Mouse (Mus musculus): ENCODE results near the gene Dppa3. TPM values are rescaled to one million over a fixed set of nuclear protein-coding genes. Genes with fewer than 3 reads are reported as not detected.
"Not testable (repeated sequence)": the region's sequence is repeated elsewhere in the genome, so short reads cannot be mapped to it uniquely, and the experiment has no call there.

Dppa3 gene
- polyA plus RNA-seq, 1 experiment, result 14.6 TPM

DNA sequence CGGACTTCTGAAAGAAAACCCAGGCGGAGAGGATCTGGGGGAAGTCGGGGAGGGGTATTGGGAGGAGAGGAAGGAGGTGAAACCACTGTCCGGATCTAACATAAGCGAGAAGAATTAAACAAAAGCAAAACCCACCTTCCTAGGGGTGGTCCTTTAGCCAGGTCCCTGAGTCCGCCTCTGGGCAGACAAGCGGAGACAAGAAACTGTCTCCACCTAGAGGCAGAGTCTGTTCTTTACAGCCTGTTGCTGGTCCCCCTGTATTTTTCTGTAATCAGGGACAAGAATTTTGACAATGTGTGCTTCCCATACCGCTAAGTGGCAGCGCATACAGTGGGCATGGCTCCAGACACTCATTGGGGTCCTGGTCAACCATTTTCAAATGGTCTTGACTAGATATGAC lies 7.2 kb downstream of the Dppa3 start:
- peaks cover 44% of the 10 kb centered on the region for H3K4me1 ChIP-seq (ENCODE audit: control insufficient read depth, insufficient read depth, low read length)
- H3K27ac ChIP-seq (ENCODE audit: insufficient read depth, low read depth, low read length), result peak overlapping the region; percentile 58
- TF ChIP-seq CTCF (IDR thresholded peaks at IDR 0.05; ENCODE audit: low read depth, low read length) (peak; percentile 54), POLR2A (IDR thresholded peaks at IDR 0.05; ENCODE audit: borderline replicate concordance, low read depth, low read length) (no peak)
- H3K4me3 ChIP-seq (ENCODE audit: insufficient read depth, low read length), result no peak overlapping the region

DNA sequence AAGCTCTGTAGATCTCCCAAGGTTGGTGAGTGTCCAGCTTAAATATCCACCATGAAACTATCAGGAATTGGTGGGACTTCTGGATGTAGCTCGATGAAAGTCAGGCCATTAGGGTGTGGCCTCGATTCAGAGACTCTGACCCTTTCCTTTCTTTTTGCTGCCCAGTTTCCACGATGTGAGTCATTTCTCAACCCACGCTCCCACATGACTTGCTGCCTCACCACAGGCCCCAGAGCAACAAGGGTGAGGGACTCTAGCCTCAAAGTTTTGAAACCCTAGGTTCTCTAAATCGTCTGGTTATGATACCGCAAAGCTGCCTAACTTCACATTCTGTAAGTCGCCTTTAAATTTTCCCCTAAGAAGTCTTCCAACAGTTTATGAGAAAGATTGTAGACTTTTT lies 9.1 kb downstream of the Dppa3 start:
- H3K4me1 ChIP-seq (ENCODE audit: control insufficient read depth, insufficient read depth, low read length), result peaks cover 49% of the 10 kb centered on the region
- peak overlapping the region; percentile 96 for H3K27ac ChIP-seq (ENCODE audit: insufficient read depth, low read depth, low read length)
- no peak overlapping the region for H3K4me3 ChIP-seq (ENCODE audit: insufficient read depth, low read length)
- TF ChIP-seq CTCF (IDR thresholded peaks at IDR 0.05; ENCODE audit: low read depth, low read length), result no peak
- TF ChIP-seq POLR2A (IDR thresholded peaks at IDR 0.05; ENCODE audit: borderline replicate concordance, low read depth, low read length), result no peak

DNA sequence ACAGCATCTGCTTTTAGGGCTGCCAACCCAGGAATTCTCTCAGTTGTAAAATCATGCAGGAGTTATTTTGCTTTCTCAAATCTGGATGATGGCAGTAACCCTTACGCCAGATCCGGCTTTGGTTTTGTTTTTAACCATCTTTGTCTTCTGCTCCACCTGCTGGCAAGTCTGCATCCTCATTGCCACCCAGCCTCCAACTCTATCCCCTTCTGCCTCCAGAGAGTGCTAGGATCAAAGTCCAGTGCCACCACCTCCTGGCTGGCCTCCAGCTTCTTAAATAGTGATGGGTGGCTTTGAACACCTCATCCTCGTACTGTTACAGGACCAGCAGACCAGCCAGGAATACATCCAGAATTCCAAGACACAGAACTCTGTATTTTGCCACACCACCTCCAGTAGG lies 10.5 kb downstream of the Dppa3 start:
- Histone ChIP-seq H3K27ac (ENCODE audit: insufficient read depth, low read depth, low read length) (peak overlapping the region; percentile 96), H3K4me3 (ENCODE audit: insufficient read depth, low read length) (no peak overlapping the region), H3K4me1 (ENCODE audit: control insufficient read depth, insufficient read depth, low read length) (peaks cover 48% of the 10 kb centered on the region)
- TF ChIP-seq POLR2A (IDR thresholded peaks at IDR 0.05; ENCODE audit: borderline replicate concordance, low read depth, low read length), result no peak
- TF ChIP-seq CTCF (IDR thresholded peaks at IDR 0.05; ENCODE audit: low read depth, low read length), result peak; percentile 30; the same call in 1 of the 2 replicates

DNA sequence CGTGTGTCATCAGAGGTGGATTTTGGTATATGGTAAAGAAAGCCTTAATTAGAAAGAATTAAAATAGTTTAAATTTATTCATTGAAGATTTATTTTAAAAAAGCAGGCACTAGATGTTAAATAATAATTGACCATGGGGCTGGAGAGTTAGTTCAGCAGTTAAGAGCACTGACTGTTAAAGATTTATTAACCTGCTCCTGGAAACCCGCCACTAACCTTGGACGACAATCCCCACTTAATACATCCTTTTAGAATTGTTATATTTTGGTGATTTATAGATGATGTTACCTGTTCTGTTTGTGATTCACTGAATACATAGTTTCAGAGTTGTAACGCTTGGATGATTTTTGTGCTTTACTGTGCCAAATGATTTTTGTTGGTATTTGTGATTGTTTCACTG lies 11.4 kb downstream of the Dppa3 start:
- not testable (repeated sequence) for H3K27ac ChIP-seq (ENCODE audit: insufficient read depth, low read depth, low read length); H3K4me3 ChIP-seq (ENCODE audit: insufficient read depth, low read length)
- H3K4me1 ChIP-seq (ENCODE audit: control insufficient read depth, insufficient read depth, low read length), result peaks cover 39% of the 10 kb centered on the region

GRCm38 (mm10) chr6:122644196-122644595 lies 18.0 kb downstream of the Dppa3 start:
- not testable (repeated sequence) for H3K4me1 ChIP-seq (ENCODE audit: control insufficient read depth, insufficient read depth, low read length); H3K27ac ChIP-seq (ENCODE audit: insufficient read depth, low read depth, low read length); H3K4me3 ChIP-seq (ENCODE audit: insufficient read depth, low read length)

- H3K27ac ChIP-seq (ENCODE audit: insufficient read depth, low read depth, low read length), result peak overlapping the region; percentile 28
- no peak overlapping the region for H3K4me3 ChIP-seq (ENCODE audit: insufficient read depth, low read length)
- TF ChIP-seq POLR2A (IDR thresholded peaks at IDR 0.05; ENCODE audit: borderline replicate concordance, low read depth, low read length), result no peak
- TF ChIP-seq CTCF (IDR thresholded peaks at IDR 0.05; ENCODE audit: low read depth, low read length), result 0 out of 2 replicates have a peak, but pooled peaks have one; percentile 23
- peaks cover 37% of the 10 kb centered on the region for H3K4me1 ChIP-seq (ENCODE audit: control insufficient read depth, insufficient read depth, low read length)
Measured at GRCm38 (mm10) chr6:122649903-122650302, 23.7 kb downstream of the Dppa3 start.

DNA sequence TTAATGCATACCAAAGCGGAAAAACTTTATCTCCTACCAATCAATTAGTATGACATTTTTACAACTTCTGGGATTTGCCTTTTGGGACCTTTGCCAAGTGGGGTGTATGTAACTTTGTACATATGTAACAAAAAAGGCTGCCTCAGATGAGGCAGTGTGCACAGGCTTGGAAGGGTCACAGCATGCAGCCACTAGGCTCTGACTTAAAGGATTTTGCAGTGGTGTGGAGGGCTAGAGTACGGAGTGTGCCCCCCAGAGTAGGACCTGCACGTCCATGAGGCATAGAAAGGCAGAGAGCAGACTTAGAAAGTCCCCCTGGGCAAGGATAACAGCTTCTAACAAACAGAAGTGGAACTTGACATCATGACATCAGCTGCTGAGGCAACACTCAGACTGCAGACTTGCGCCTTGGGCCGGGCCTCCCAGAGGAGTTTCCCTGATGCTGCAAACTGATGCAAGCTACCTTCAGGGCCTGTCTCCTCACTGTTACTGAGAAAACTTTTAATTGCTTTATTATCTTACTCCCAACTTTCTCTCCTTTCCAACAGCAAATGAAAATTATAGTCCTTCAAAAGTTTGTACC lies 24.3 kb downstream of the Dppa3 start:
- Histone ChIP-seq H3K27ac (ENCODE audit: insufficient read depth, low read depth, low read length) (peak overlapping the region; percentile 100), H3K4me1 (ENCODE audit: control insufficient read depth, insufficient read depth, low read length) (peaks cover 42% of the 10 kb centered on the region), H3K4me3 (ENCODE audit: insufficient read depth, low read length) (no peak overlapping the region)
- no peak for TF ChIP-seq CTCF (IDR thresholded peaks at IDR 0.05; ENCODE audit: low read depth, low read length)
- no peak for TF ChIP-seq POLR2A (IDR thresholded peaks at IDR 0.05; ENCODE audit: borderline replicate concordance, low read depth, low read length)

GRCm38 (mm10) chr6:122654301-122654700 lies 28.1 kb downstream of the Dppa3 start:
- Histone ChIP-seq H3K27ac (ENCODE audit: insufficient read depth, low read depth, low read length) (peak overlapping the region; percentile 100), H3K4me3 (ENCODE audit: insufficient read depth, low read length) (no peak overlapping the region), H3K4me1 (ENCODE audit: control insufficient read depth, insufficient read depth, low read length) (peaks cover 64% of the 10 kb centered on the region)
- TF ChIP-seq CTCF (IDR thresholded peaks at IDR 0.05; ENCODE audit: low read depth, low read length) (no peak), POLR2A (IDR thresholded peaks at IDR 0.05; ENCODE audit: borderline replicate concordance, low read depth, low read length) (no peak)

GRCm38 (mm10) chr6:122657630-122658029 lies 31.4 kb downstream of the Dppa3 start:
- H3K27ac ChIP-seq (ENCODE audit: insufficient read depth, low read depth, low read length), result peak overlapping the region; percentile 100
- peaks cover 58% of the 10 kb centered on the region for H3K4me1 ChIP-seq (ENCODE audit: control insufficient read depth, insufficient read depth, low read length)
- TF ChIP-seq CTCF (IDR thresholded peaks at IDR 0.05; ENCODE audit: low read depth, low read length) (no peak), POLR2A (IDR thresholded peaks at IDR 0.05; ENCODE audit: borderline replicate concordance, low read depth, low read length) (no peak)
- no peak overlapping the region for H3K4me3 ChIP-seq (ENCODE audit: insufficient read depth, low read length)

DNA sequence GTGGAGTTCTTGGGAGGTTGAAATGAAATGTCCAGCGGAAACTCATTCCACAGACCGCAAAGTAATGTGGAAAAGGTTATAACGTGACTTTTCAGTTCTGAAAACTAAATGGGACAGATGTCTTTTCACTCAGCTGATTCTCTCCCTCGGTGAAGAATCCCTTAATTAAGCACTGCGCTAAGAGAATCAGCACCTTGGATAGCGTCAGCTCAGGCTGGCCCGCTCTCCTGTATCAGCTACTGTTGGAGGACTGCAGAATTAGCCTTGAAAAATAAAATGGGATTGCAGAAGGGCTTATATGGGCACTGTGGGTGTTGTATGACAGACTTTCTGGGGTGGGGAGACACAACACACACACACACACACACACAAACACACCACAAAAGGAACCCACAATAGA lies 33.4 kb downstream of the Dppa3 start:
- Histone ChIP-seq H3K27ac (ENCODE audit: insufficient read depth, low read depth, low read length) (peak overlapping the region; percentile 95), H3K4me3 (ENCODE audit: insufficient read depth, low read length) (no peak overlapping the region), H3K4me1 (ENCODE audit: control insufficient read depth, insufficient read depth, low read length) (peaks cover 45% of the 10 kb centered on the region)
- TF ChIP-seq CTCF (IDR thresholded peaks at IDR 0.05; ENCODE audit: low read depth, low read length) (no peak), POLR2A (IDR thresholded peaks at IDR 0.05; ENCODE audit: borderline replicate concordance, low read depth, low read length) (no peak)

Data from bone marrow macrophage, adult 2 months (primary cell).